Mouse (Mus musculus): Measurements from ENCODE around the gene Adam15. TPM values are rescaled to one million over a fixed set of nuclear protein-coding genes. Genes with fewer than 3 reads are reported as not detected.

Adam15 gene
- total RNA-seq, 2 experiments from 2014 or later, result 95.0 TPM

DNA sequence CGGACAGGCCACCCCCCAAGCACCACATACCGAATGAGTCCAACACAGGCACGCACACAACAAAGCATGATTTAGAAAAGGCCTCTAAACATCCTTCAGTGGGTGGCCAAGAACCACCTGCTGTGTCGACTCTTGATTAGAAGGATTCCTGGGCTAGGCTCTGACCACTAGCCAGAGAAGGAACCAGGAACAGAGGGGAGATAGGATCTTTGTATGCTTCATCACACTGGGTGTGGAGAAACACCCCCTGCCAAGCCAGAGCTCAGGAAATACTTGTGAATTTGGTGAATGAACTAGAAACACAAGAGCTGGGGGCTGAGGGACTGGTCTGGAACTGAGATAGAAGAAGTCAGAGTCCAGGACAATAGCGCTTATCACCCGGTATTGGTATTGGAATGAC, 13.3 kb downstream of the Adam15 start:
- intact Hi-C loops (cut with DNase I), result no loop called here

GRCm38 (mm10) chr3:89333053-89333452, 16.7 kb downstream of the Adam15 start:
- no peak for DNase-seq (ENCODE audit: low spot score in 2 of 2)
- intact Hi-C loops (cut with DNase I), result no loop called here

More for the DNA sequence above, 13.3 kb downstream of the Adam15 start:
- DNase-seq (ENCODE audit: low spot score in 2 of 2), result no peak

GRCm38 (mm10) chr3:89332476-89332875, 17.3 kb downstream of the Adam15 start:
- intact Hi-C loops (cut with DNase I), result no loop called here
- DNase-seq (ENCODE audit: low spot score in 2 of 2), result no peak

DNA sequence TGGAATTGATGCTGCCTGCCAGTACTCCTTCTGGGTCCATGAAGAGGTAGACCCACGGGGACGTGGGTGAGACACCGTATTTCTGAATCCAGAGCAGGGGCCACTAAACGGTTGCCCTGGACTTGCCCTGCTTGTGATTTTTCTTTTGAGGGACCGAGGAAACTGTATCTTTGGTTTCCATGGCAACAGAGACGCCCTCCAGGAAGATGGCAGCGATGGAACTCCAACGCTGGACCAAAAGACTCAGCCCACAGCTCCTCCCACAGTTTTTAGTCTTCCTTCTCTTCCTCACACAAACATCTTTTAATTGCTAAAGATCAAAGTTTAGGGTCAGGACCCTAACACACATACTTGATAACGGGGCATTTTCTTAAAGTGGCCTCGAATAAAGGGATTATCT, 17.8 kb downstream of the Adam15 start:
- intact Hi-C loops (cut with DNase I), result no loop called here
- no peak for DNase-seq (ENCODE audit: low spot score in 2 of 2)

GRCm38 (mm10) chr3:89331561-89331960, 18.2 kb downstream of the Adam15 start:
- no peak for DNase-seq (ENCODE audit: low spot score in 2 of 2)
- intact Hi-C loops (cut with DNase I), result no loop called here

- DNase-seq (ENCODE audit: low spot score in 2 of 2), result no peak
- intact Hi-C loops (cut with DNase I), result no loop called here
These were observed 18.8 kb downstream of the Adam15 start for GRCm38 (mm10) chr3:89330948-89331347.

GRCm38 (mm10) chr3:89330346-89330745, 19.4 kb downstream of the Adam15 start:
- intact Hi-C loops (cut with DNase I), result no loop called here
- DNase-seq (ENCODE audit: low spot score in 2 of 2), result no peak

- no peak for DNase-seq (ENCODE audit: low spot score in 2 of 2)
- intact Hi-C loops (cut with DNase I), result no loop called here
These were observed 21.2 kb downstream of the Adam15 start for GRCm38 (mm10) chr3:89328623-89329022.

DNA sequence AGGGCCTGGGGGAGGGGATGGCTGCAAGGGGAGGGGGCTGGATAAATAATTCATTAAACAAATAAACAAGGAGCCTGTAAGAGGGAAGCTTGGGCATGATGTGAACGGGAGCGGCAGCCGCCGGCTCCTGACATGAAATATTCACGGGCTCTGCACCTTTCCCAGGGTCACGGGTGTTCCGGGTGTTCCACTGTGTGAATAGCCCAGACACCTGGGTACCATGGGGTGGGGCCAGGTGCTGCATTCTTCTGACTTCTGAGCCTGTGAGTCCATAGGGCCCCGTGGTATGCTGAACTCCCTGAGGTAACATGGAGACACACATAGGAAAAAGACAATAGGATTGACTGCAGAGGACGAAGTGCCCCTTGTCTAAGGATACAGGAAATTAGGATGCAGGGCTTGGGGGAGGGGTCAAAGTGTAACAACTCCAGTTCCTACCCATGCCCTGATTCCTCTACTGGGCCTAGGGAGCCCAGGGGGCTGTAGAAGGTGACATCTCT, 22.4 kb downstream of the Adam15 start:
- no peak for DNase-seq (ENCODE audit: low spot score in 2 of 2)
- intact Hi-C loops (cut with DNase I), result no loop called here

- no peak for DNase-seq (ENCODE audit: low spot score in 2 of 2)
- intact Hi-C loops (cut with DNase I), result no loop called here
These were observed 23.9 kb downstream of the Adam15 start for GRCm38 (mm10) chr3:89325882-89326281.

GRCm38 (mm10) chr3:89322514-89323165, 27.2 kb downstream of the Adam15 start, which contains the start of gene Efna3:
Gene Efna3, minus strand, starts transcription at chr3:89322965.
- DNase-seq (ENCODE audit: low spot score in 2 of 2), result peak; percentile 90 to 93

DNA sequence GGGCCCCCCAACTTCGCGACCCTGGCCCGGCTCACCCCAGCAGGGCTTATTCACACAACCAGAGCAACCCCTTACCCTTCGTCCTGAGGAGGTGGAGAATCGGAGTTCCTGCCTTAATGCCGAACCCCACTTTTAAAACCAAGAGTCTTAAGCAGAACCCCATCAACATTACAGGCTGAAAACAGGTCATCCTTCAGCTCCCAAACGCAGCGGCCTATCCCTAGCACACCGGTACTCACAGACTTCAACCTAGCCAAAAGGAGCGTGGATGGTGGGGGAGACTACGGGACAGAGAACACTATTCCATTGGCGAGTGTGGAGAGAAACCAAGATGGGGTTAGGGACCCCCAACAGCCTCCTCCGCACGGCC, 27.7 kb downstream of the Adam15 start:
- intact Hi-C loops (cut with DNase I), result no loop called here
- peak in 1 of 2 experiments; percentile 35 for DNase-seq (ENCODE audit: low spot score in 2 of 2)

More at GRCm38 (mm10) chr3:89322514-89323165, 27.2 kb downstream of the Adam15 start, which contains the start of gene Efna3:
- intact Hi-C loops (cut with DNase I), result no loop called here

DNA sequence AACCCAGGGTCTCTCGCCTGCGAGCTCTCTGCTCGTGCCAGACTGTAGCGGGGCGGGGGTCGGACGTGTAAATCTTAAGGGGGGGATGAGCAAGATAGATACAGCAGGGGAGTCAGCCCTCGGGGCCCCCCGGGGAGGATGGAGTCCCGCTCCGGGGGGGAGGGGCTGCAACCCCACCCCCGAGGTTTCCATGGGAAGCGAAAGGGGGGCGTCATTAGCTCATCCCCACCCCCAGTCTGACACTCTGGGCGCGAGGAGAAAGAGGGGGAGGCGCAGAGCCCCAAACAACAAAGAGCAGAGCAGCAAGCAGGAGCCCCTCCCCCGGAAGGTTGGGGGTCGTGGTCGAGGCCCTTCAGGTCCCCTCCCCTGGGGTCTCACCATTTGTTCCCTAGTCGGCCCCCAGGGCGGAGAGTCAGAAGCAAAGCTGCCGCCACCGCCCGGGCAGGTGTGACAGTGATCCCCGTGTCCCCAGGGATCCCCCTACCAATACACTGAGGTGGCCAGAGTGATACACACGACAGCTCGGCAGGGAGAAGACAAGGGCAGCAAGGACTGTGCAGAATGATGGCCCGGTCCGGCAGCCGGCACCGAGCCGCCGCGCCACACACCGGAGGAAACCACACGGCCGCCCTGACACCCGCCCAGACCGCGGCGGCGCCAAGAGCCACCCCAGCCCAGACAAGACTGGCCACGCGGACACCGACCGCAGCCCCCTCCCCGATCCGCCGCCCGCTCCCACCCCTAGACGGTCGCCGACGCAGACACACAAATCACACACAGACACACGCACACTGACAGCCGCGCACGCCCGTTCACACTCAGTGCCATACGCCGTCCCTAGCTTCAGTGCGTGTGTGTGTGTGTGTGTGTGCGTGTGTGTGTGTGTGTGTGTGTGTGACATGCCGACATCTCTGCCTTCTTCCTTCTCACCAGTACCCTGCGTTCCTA, 28.3 kb downstream of the Adam15 start:
- intact Hi-C loops (cut with DNase I), result no loop called here
- DNase-seq (ENCODE audit: low spot score in 2 of 2), result peak; percentile 49 to 68

DNA sequence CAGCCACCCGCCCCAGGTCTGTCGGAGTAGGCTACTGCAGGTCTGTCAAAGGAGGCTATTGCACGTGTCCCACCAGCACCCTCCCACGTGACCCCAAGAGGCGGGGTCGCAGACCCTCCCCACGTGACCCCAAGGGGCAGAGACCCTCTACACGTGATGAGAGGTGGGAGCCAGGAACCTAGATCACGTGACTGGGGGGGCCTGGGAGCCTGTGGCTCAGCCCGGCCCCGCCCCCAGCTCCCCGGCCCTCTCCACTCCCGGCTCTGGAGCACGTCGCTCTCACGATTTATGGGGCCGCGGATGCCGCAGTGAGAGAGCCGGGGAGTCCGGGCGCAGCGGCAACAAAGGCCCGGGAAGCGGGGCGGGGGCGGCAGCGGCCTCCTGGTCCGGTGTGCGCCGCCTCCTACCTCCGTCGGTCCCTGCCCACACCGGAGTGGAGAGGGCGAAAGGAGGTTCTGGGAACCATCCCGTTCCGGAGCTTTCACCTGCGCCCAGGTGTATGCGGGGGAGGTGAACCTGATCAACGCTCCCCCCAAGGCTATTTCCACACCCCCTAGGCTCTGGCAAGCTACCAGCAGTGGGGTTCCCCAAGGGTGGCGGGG, 29.1 kb downstream of the Adam15 start:
- DNase-seq (ENCODE audit: low spot score in 2 of 2), result peak; percentile 63 to 65
- intact Hi-C loops (cut with DNase I), result no loop called here

DNA sequence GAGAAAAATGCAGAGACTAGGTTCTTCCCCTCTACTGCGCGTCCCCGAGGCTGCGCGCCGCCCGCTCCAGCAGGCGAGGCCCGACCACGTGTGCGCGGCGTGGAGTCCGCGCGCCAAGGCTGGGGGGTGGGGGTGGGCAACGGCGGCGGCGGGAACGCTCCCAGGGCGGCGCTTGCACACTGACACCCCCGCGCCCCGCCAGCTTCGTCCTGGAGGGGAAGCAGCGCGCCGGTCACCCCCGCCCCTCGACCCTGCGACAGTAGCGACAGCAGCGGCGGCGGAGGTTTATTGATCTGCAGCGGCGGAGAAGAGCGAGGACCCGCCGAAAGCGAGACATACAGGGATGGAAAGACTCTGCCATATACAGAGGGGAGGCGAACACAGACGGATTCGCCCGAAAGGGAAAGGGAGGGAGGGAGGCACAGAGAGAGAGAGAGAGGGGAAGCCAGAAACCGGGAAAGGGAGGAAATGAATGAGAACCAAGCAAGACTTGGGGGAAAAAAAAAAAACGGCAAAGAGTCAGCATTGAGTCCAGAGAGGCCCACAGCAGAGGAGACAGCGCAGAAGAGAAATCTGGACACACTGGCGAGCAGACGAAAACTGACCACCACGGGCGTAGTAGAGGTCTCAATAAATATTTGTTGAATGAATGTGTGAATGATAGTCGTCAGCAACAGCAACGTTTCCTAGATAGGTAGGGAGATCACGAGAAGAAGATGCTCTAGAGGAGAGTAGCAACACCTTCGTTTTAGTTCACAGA, 30.0 kb downstream of the Adam15 start:
- intact Hi-C loops (cut with DNase I), result loop anchor here (5.0 kb wide), 1 partner anchor 33 kb away; no protein-coding TSS in a partner anchor
- DNase-seq (ENCODE audit: low spot score in 2 of 2), result peak; percentile 50 to 51

- intact Hi-C loops (cut with DNase I), result loop anchor here (5.0 kb wide), 1 partner anchor 33 kb away; no protein-coding TSS in a partner anchor
- DNase-seq (ENCODE audit: low spot score in 2 of 2), result no peak
These were observed 30.7 kb downstream of the Adam15 start for GRCm38 (mm10) chr3:89318971-89319590.

DNA sequence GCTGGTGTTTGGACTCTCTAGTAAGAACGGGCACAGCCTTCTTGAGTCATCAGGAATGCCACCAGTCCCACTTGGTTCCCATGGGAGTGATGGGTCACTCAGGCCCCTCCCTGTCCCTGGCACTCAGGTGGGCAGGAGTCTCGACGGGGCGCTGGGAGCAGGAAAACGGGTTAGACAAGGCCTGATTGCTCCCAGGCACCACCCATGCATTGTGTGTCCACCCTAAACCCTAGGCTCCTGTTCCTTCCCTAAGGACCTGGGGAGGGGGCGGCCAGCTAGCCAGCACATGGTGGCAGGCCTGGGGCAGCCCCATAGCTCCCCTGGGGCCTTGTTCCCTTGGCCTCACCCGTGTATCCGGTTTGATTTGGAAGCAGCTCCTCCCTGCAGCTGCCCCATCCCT, 31.5 kb downstream of the Adam15 start:
- intact Hi-C loops (cut with DNase I), result loop anchor here (5.0 kb wide), 1 partner anchor 34 kb away; no protein-coding TSS in a partner anchor
- no peak for DNase-seq (ENCODE audit: low spot score in 2 of 2)

DNA sequence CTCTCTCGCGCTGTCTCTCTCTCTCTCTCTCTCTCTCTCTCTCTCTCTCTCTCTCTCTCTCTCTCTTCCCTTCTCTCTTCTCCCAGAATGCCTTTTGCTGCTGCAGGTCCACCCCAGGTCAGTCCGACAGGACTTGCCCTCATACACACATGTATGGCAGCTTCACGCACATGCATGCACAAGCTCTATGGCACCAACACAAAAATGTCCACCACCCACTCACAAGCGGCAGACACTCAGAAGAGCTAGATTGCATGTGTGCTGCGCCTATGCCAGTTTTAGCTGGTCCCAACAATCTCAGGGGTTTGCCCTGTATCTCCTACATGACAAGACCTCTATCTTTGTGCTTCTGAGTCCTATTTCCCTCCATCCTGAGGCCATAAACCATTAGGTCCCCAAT, 32.5 kb downstream of the Adam15 start:
- peak; percentile 40 to 70 for DNase-seq (ENCODE audit: low spot score in 2 of 2)
- intact Hi-C loops (cut with DNase I), result loop anchor here (5.0 kb wide), 1 partner anchor 35 kb away; no protein-coding TSS in a partner anchor

Measured in left cerebral cortex, postnatal 14 days (tissue).